Mouse (Mus musculus) erythroblast, embryonic 14.5 days (primary cell): Measurements from ENCODE around the gene Wnt6.

Experiments
- GATA1 ChIP-seq: IDR thresholded peaks from 2 replicates; pipeline ENCODE4 v1.6.1; 2012; ENCODE audit warnings: low read length, inconsistent platforms, mixed read lengths
- TAL1 ChIP-seq: IDR thresholded peaks from 3 replicates; pipeline ENCODE4 v1.6.1; 2012; ENCODE audit warnings: low read length, inconsistent platforms, mixed read lengths

GRCm38 (mm10) chr1:74788603-74789176 lies 17.0 kb downstream of the Wnt6 start:
- TF ChIP-seq TAL1 (no peak), GATA1 (no peak)
